Mouse (Mus musculus) ES-Bruce4 (cell line): ENCODE measurements around the gene Mxd1.

Experiments
- CTCF ChIP-seq: IDR thresholded peaks from one replicate; pipeline ENCODE4 v1.8.1; 2011; ENCODE audit warnings: low read depth, low read length
- EP300 ChIP-seq: IDR thresholded peaks from 2 replicates; pipeline ENCODE4 v1.6.1; 2011; ENCODE audit warnings: low read depth, low read length; ENCODE audit not compliant: insufficient read depth
- POLR2A ChIP-seq: IDR thresholded peaks from one replicate; pipeline ENCODE4 v1.8.1; 2011; ENCODE audit warnings: low read length; ENCODE audit not compliant: insufficient read depth

DNA sequence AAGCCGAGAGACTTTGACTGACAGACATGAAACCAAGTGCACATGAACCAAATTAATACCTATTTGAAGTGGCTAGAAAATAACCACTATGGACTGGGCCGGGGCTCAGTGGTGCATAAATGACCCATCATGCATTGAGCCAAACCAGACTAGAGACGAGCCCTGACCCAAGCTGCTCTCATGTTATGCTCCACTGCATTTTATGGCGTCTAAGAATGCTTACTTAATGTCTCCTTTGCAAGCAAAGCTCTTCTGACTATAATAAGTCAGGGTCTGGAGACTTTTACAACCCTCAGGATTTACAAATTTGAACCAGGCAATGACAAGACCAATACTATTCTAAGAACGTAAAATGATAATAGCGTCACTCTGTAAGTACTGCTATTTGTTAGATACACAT is 9.4 kb upstream of the Mxd1 start:
- TF ChIP-seq POLR2A (no peak), CTCF (no peak), EP300 (no peak)
